Mouse (Mus musculus): ENCODE results near the gene Ppp3r1.

- TF ChIP-seq POLR2A (IDR thresholded peaks at IDR 0.05; ENCODE audit: borderline replicate concordance, extremely low read depth, insufficient read depth, insufficient read length, poor library complexity, severe bottlenecking) (no peak), CTCF (IDR thresholded peaks at IDR 0.05; ENCODE audit: borderline replicate concordance, extremely low read depth, insufficient read depth, insufficient read length) (peak; percentile 30; the same call in 1 of the 2 replicates)
These were observed 33.2 kb downstream of the Ppp3r1 start for GRCm38 (mm10) chr11:17192151-17192844.

Data from brain, embryonic 14.5 days (tissue).